Mouse (Mus musculus) hindbrain, embryonic 15.5 days (tissue): Measurements from ENCODE around the gene Cwc27. TPM values are rescaled to one million over a fixed set of nuclear protein-coding genes. Genes with fewer than 3 reads are reported as not detected.

Source experiments
- ATAC-seq: fragments of 200-750 bp; cut with Nextera tagmentation; 2 replicates; pipeline ENCODE4 v1.8.0; 2017; ENCODE audit warnings: low read depth, moderate number of reproducible peaks, moderate TSS enrichment; ENCODE audit not compliant: low FRiP score
- H3K27ac ChIP-seq: fragments of 300-500 bp; sonication (generic); replicated peaks from 2 replicates; pipeline ENCODE4 v1.5.1; 2015; ENCODE audit warnings: mild to moderate bottlenecking, inconsistent platforms
- H3K27me3 ChIP-seq: fragments of 300-500 bp; sonication (generic); 2 replicates; pipeline ENCODE4 v1.6.1; 2015; ENCODE audit warnings: control low read depth, inconsistent platforms
- H3K36me3 ChIP-seq: fragments of 300-500 bp; sonication (generic); 2 replicates; pipeline ENCODE4 v1.6.1; 2015; ENCODE audit warnings: control low read depth, inconsistent platforms
- H3K4me1 ChIP-seq: fragments of 300-500 bp; sonication (generic); replicated peaks from 2 replicates; pipeline ENCODE4 v1.6.1; 2015; ENCODE audit warnings: control low read depth, inconsistent platforms
- H3K4me2 ChIP-seq: fragments of 300-500 bp; sonication (generic); 2 replicates; pipeline ENCODE4 v1.6.1; 2015; ENCODE audit warnings: moderate library complexity, mild to moderate bottlenecking, inconsistent platforms
- H3K4me3 ChIP-seq: fragments of 300-500 bp; sonication (generic); 2 replicates; pipeline ENCODE4 v1.5.1; 2015; ENCODE audit warnings: mild to moderate bottlenecking, inconsistent platforms
- H3K9ac ChIP-seq: fragments of 300-500 bp; sonication (generic); 2 replicates; pipeline ENCODE4 v1.6.1; 2015; ENCODE audit warnings: inconsistent platforms
- H3K9me3 ChIP-seq: fragments of 300-500 bp; sonication (generic); 2 replicates; pipeline ENCODE4 v1.6.1; 2016; ENCODE audit warnings: control low read depth, inconsistent platforms
- WGBS: fragments of 180-500 bp; shearing (Covaris S2); methylation state at CpG from one replicate; pipeline ENCODE4 v1.1.7; 2015; 5-methylcytosine and 5-hydroxymethylcytosine counted together
- polyA plus RNA-seq: library from polyadenylated mRNA; unstranded; fragments of >200 nt; fragmentation: Nextera tagmentation; extraction: Ambion mirVana; gene quantifications from 2 replicates; pipeline ENCODE4 v1.2.1, GENCODE M21; 2015

The Cwc27 gene
- polyA plus RNA-seq, 1 experiment from 2014 or later, result 19.9 TPM

DNA sequence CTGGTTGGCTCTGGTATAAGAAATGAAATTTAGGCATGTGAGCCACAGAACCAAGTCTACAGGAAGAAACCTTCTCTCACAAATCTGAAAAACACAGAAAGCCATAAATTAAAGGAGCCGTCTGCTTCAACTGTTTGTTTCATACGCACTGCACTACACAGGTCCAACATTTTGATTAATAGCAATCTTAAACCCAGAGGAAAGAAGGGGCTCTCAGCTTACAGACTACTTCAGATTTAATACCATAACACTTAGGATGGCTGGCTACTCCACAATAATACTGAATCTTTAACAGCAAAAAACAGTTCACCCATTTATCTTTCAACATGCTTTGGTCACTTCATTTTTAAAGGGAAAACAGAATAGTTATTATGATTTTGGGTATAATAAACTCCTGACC, 182.2 kb downstream of the Cwc27 start:
- Histone ChIP-seq H3K4me3 (no peak overlapping the region), H3K36me3 (0 out of 2 replicates have a peak, but pooled peaks cover 4% of the 10 kb centered on the region), H3K4me1 (no peaks in the 10 kb centered on the region), H3K4me2 (no peak overlapping the region), H3K9ac (no peak overlapping the region), H3K27ac (no peak overlapping the region), H3K9me3 (no peaks in the 10 kb centered on the region), H3K27me3 (no peaks in the 10 kb centered on the region)
- ATAC-seq, result no peak
- WGBS, result 83% methylated on average over 2 of the region's 2 CpGs

DNA sequence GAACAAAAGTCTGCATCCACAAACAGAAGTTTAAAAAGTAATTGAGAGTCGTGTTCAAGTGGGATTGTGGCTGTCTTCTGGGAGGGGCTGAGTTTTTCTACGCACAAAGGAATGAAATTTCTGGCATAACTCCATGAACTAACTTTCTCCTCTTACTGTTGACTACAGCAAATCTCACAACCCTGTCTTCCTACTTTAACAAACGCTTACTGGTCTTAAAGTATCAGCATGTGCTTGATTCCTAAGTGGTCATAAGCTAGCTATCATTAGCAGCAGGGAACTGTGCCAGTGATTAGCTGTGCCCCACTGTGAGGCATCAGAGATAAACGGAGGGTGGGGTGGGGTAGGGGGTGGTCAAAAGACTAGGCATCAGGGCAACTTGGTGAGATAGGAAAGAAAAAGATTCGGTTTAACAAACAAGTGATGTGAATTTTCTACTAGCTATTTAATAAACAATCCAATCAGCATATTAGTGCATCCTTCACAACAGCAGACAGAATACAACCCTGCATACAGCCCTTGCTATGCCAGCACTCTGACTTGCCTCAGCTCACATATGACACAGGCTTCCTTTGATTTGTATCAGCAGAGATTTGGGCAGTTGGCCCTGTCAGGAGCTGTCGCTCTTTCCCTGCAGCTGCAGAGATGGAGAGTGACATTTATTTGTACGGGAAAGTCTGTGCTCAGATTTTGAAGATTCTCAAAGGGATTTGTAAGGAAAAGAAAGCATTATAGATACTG, 184.3 kb downstream of the Cwc27 start:
- Histone ChIP-seq H3K9ac (no peak overlapping the region), H3K4me3 (no peak overlapping the region), H3K36me3 (no peaks in the 10 kb centered on the region), H3K4me1 (no peaks in the 10 kb centered on the region), H3K27ac (no peak overlapping the region), H3K27me3 (no peaks in the 10 kb centered on the region), H3K4me2 (no peak overlapping the region), H3K9me3 (no peaks in the 10 kb centered on the region)
- ATAC-seq, result no peak
- WGBS, result 64% methylated on average over 7 of the region's 7 CpGs

DNA sequence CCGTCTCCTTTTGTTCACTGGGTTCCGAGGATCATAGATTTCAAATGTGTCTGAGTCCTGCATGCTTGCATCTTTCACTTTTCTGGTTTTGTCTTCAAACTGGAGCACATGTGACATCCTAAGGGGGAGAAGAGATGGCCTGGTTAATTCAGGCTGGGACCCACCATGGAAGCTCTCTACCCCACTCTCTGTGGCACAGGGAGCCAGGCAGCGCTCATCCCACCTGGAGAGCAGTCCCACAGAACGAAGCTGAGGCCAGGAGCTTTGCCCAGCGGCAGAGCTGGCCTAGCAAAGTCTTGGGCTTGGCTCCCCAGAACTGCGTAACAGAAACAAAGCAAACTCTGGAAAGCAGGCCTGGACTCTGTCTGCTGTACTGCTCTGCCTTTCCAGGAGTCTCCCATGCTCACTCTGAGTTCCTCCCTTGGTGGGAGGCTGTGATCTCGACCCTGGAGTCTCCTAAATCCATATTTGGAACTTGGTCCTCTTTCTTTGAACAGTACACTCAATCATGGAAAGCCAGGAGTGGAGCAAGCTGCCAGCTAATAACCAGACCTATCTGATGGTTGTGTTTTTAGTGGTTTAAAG, 185.2 kb downstream of the Cwc27 start:
- Histone ChIP-seq H3K27me3 (no peaks in the 10 kb centered on the region), H3K9ac (no peak overlapping the region), H3K27ac (no peak overlapping the region), H3K4me2 (no peak overlapping the region), H3K4me3 (no peak overlapping the region), H3K9me3 (no peaks in the 10 kb centered on the region), H3K36me3 (no peaks in the 10 kb centered on the region), H3K4me1 (no peaks in the 10 kb centered on the region)
- WGBS, result 85% methylated on average over 7 of the region's 7 CpGs
- no peak for ATAC-seq

DNA sequence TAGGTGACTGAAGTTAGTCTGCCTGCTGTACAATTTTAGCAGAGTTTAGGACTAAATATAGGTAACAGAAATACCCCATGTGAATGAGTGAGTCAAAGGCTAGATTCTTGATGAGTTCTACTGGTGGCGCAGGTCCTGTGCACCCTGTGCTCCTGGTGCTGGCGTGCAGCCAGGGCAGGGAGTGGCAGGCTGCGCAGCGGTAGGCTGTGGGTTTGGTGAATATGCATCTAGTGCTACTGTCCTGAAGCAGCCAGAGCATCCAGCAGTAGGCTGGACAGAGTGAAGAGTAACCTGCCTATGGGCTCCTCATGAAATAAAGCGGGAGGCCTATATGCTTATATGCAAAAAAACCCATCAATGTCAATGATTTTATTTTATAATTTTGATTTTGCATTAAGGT, 186.1 kb downstream of the Cwc27 start:
- no peak overlapping the region for H3K4me2 ChIP-seq
- H3K4me1 ChIP-seq, result no peaks in the 10 kb centered on the region
- no peak for ATAC-seq
- 82% methylated on average over 5 of the region's 5 CpGs for WGBS
- no peak overlapping the region for H3K27ac ChIP-seq
- H3K36me3 ChIP-seq, result no peaks in the 10 kb centered on the region
- no peaks in the 10 kb centered on the region for H3K27me3 ChIP-seq
- no peak overlapping the region for H3K9ac ChIP-seq
- no peak overlapping the region for H3K4me3 ChIP-seq
- no peaks in the 10 kb centered on the region for H3K9me3 ChIP-seq

DNA sequence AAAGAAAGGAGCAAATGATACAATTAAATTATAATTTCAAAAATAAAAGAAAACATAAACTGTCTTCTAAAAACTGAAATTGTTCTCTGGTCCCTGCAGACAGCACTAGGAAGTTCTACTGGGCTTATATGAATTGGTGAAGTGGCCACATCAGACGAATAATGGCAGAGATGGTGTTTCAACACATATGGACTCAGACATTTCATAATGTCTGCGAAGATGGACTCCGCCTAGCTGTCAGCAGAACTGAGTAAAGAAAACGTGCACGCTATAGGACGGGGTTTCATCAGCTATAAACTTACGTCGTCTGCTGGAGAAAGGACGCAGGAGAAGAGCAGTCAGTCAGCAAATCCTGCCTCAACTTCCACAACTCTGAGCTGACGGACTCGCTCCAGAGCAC, 187.3 kb downstream of the Cwc27 start:
- Histone ChIP-seq H3K4me1 (no peaks in the 10 kb centered on the region), H3K9ac (no peak overlapping the region), H3K4me3 (no peak overlapping the region), H3K36me3 (no peaks in the 10 kb centered on the region), H3K27me3 (no peaks in the 10 kb centered on the region), H3K4me2 (no peak overlapping the region), H3K27ac (no peak overlapping the region), H3K9me3 (no peaks in the 10 kb centered on the region)
- WGBS, result 90% methylated on average over 11 of the region's 11 CpGs
- ATAC-seq, result no peak

DNA sequence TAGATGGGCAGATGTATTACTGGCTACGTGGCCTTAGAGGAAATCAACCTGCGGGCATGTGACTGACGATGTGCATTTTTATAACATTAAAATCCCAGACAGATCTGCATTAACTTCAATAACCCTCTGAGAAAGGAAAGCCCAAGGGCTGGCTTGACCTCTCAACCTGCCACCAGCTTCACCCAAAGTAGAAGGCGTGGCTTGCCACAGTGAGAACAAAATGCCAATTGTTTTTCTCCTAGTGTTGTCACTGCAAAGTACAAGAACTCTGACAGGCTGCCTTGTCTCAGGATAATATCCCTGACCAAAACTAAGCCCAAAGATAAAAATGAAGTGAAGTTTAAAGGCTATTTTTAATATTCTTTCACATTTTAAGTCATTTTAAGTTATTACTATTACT, 188.9 kb downstream of the Cwc27 start:
- no peaks in the 10 kb centered on the region for H3K9me3 ChIP-seq
- no peak overlapping the region for H3K4me3 ChIP-seq
- H3K9ac ChIP-seq, result no peak overlapping the region
- 43% methylated on average over 4 of the region's 4 CpGs for WGBS
- H3K27me3 ChIP-seq, result no peaks in the 10 kb centered on the region
- ATAC-seq, result no peak
- no peaks in the 10 kb centered on the region for H3K4me1 ChIP-seq
- no peak overlapping the region for H3K27ac ChIP-seq
- no peak overlapping the region for H3K4me2 ChIP-seq
- H3K36me3 ChIP-seq, result no peaks in the 10 kb centered on the region

DNA sequence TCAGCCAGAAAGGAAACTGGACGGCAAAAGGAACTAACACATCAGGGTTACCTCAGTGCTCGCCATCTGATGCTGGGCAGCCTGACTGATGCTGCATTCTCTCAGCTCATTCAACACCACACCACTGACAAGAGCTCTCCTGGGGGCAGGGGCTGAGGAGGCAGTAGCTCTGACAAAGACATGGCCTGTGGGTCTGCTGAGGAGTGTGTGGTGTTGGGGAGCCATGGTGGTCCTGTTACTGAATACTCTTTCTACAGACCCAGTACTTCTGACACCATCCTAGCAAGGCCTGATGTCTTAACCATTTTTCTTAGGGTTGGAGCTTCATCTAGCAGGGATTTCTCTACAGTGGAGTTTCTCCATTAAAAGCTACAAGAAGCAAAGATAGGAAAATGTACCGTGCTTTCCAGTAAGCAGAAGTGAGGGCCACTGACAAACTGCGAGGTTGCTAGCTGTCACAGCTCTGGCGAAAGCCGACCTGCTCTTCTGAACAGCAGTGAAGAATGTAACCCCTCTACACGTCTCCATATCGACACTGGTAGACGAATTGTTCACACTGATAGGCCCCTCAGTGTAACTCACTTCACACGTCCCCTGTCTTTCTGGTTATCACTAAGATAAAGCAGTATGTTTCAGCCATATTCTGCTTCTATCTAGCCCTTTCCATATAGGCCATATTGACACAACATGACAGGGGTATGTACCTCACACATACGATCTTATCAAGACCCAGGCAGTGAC, 189.6 kb downstream of the Cwc27 start:
- no peak overlapping the region for H3K27ac ChIP-seq
- H3K27me3 ChIP-seq, result no peaks in the 10 kb centered on the region
- no peak for ATAC-seq
- no peaks in the 10 kb centered on the region for H3K9me3 ChIP-seq
- no peak overlapping the region for H3K9ac ChIP-seq
- no peaks in the 10 kb centered on the region for H3K36me3 ChIP-seq
- no peaks in the 10 kb centered on the region for H3K4me1 ChIP-seq
- H3K4me3 ChIP-seq, result no peak overlapping the region
- no peak overlapping the region for H3K4me2 ChIP-seq
- 67% methylated on average over 11 of the region's 11 CpGs for WGBS

DNA sequence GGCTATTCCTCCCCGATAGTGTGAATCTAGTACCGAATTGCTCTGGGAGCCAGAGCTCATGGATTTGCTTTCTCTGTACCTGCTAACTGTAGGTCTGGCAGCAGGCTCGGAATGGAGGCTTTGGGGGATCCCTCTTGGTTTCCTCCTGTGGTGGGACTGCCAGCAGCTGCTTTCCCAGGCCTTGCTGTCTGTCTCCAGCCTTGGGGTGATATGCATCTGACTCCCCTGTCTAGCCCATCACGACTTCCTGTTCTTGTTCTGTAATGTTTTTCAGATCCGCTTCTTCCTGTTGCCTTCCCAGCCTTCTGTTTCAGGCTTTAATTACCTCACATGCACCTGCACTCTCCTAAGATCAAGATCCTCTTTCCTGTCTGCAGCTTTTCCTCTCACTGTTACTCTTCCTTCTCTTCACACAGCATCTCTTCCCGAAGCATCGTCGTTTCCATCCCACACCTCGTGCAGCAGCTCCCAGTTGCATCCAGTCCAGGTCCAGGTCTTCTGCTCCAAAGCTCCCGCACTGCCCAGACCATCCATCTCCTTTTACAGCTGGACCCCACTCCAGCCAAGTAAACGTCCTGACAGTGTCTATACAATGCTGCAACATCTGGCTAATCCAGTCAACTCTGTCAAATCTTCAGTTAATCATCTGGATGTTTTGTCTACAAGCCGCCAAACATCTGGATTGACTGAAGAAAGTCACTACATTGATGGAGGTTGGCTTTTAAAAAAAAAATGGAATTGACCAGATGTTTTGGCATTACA, 193.6 kb downstream of the Cwc27 start:
- no peaks in the 10 kb centered on the region for H3K36me3 ChIP-seq
- H3K4me1 ChIP-seq, result no peaks in the 10 kb centered on the region
- no peak overlapping the region for H3K4me3 ChIP-seq
- no peaks in the 10 kb centered on the region for H3K27me3 ChIP-seq
- no peak for ATAC-seq
- H3K27ac ChIP-seq, result no peak overlapping the region
- no peak overlapping the region for H3K4me2 ChIP-seq
- 85% methylated on average over 12 of the region's 12 CpGs for WGBS
- H3K9me3 ChIP-seq, result no peaks in the 10 kb centered on the region
- no peak overlapping the region for H3K9ac ChIP-seq

DNA sequence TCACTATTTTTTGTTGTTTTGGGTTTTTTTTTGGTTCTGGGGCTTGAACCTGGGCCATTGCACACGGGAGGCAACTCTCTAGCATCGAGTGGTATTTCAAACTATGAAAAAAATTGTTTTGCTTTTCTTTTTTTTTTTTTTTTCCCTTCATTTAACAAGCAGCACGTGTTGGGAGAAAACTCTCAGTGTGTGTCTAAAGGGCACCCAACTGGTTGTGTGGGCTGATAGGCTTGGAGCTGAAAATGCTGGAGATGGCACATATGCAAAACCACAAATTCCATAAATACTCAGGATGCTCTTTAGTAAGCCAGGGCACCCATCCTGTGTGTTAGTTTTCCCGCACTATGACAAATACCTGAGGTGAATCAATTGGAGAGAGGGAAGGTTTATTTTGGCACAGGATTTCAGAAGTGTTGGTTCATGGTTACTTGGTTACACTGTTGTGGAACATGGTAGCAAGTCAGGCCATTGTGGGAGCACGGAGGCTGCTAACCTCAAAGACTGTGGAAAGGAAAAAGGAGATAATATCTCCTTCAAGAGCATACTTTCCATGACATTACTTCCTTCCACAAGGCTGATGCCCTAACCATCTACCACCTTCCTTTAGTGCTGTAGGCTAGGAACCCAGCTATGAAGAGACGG, 194.7 kb downstream of the Cwc27 start:
- Histone ChIP-seq H3K4me2 (no peak overlapping the region), H3K4me1 (no peaks in the 10 kb centered on the region), H3K4me3 (no peak overlapping the region), H3K9me3 (no peaks in the 10 kb centered on the region), H3K9ac (no peak overlapping the region), H3K36me3 (no peaks in the 10 kb centered on the region), H3K27me3 (no peaks in the 10 kb centered on the region), H3K27ac (no peak overlapping the region)
- 83% methylated on average over 6 of the region's 6 CpGs for WGBS
- no peak for ATAC-seq

DNA sequence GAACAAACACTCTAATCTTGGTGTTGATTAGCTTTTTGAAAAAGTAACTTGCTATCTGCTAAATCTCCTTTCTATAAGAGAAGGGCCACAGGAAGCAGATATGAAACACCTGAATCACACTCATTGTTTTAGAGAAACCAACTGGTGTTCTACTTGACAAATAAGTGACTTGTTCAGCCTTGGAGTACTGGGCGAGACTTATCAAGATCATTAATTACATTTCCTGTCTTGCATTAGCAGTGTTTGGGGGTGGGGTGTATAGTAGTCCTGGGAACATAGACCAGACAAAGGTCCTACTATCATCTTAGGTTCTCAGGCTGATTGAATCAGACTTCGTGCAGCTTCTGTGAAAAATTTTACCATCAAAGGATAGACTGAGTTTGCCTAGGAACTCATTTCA, 196.5 kb downstream of the Cwc27 start:
- ATAC-seq, result no peak
- H3K9me3 ChIP-seq, result no peaks in the 10 kb centered on the region
- no peak overlapping the region for H3K27ac ChIP-seq
- no peaks in the 10 kb centered on the region for H3K27me3 ChIP-seq
- WGBS, result 83% methylated on average over 2 of the region's 2 CpGs
- H3K4me1 ChIP-seq, result peaks cover 7% of the 10 kb centered on the region; the same call in 1 of the 2 replicates
- no peak overlapping the region for H3K4me2 ChIP-seq
- no peak overlapping the region for H3K9ac ChIP-seq
- no peak overlapping the region for H3K4me3 ChIP-seq
- no peaks in the 10 kb centered on the region for H3K36me3 ChIP-seq

DNA sequence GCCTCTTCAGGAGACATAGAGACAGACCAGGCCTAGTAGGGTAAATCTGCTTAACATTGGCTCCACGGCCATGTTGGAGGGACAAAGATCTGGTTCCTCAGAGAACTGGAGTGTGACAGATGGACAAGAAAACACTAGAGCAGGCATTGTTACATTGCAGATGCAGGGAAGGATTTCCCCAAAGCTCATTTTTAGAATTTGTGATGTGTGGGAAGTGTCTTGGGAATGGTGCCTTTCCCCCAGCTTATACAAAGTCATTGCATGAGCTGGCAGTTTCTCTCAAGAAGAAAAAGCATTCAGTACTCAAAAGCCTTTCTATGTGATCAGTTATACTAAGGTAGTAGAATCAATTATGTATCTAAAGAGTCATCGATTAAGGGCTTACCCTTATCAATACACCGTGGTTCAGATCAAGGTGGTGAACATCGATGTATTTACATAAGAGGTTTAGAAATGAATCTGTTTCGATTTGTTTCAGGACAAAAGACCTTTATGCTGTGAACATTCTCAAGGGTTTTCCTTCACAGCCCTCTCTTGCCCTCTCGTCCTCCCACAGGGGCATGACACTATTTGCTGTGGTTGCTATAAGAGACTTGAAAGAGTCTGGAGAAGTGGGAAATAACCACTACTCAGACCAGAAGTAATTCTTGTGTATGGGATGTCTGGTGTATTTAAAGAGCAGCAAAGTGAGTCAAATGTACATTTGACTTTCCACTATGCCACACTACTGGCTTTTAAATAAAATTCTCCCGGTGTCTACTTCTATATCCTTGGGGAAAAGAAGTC, 197.2 kb downstream of the Cwc27 start:
- Histone ChIP-seq H3K4me3 (no peak overlapping the region), H3K27ac (no peak overlapping the region), H3K4me2 (no peak overlapping the region), H3K4me1 (peaks cover 7% of the 10 kb centered on the region; the same call in 1 of the 2 replicates), H3K9ac (no peak overlapping the region), H3K9me3 (no peaks in the 10 kb centered on the region), H3K36me3 (no peaks in the 10 kb centered on the region), H3K27me3 (no peaks in the 10 kb centered on the region)
- ATAC-seq, result no peak
- 92% methylated on average over 7 of the region's 7 CpGs for WGBS
